Mouse (Mus musculus): ENCODE measurements around the gene Schip1. TPM values are rescaled to one million over a fixed set of nuclear protein-coding genes. Genes with fewer than 3 reads are reported as not detected.

Gene Schip1
- polyA plus RNA-seq, 1 experiment from 2014 or later, result 73.7 TPM

DNA sequence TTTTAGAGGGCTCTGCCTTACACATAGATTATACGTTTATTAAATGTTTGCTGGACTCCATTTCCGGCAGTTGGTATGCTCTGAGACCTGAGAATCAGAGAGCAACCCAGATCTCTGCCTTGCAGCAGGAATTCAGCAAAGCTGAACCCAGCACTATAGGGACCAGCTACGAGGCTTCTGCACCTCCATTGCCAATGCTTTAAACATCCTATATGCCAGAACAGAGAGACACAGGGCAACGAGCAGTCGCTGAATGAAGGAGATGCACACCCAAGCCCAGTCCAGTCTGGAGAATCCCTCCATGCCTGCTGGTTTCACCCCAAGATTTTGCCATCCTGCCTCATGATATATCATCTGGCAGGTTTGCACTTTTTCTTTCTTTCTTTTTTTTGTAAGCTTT lies 512.3 kb downstream of the Schip1 start:
- Histone ChIP-seq H3K9ac (ENCODE audit: low read length) (peak overlapping the region; percentile 54; the same call in 1 of the 2 replicates), H3K4me3 (ENCODE audit: control insufficient read depth in 1 of 2, insufficient read depth in 1 of 2, low read depth in 1 of 2, low read length in 2 of 2) (no peak overlapping the region), H3K36me3 (ENCODE audit: control insufficient read depth, insufficient read depth, low read length) (no peaks in the 10 kb centered on the region), H3K27ac (replicated peaks in 1 of 2; ENCODE audit: control insufficient read depth in 1 of 2, insufficient read depth in 1 of 2, low read depth in 2 of 2, low read length in 2 of 2) (peak overlapping the region; percentile 36 to 53), H3K4me1 (ENCODE audit: control insufficient read depth in 2 of 2, insufficient read depth in 2 of 2, low read length in 2 of 2) (peaks cover 26 to 34% of the 10 kb centered on the region in 2 experiments), H3K9me3 (ENCODE audit: control insufficient read depth, low read length) (no peaks in the 10 kb centered on the region), H3K4me2 (ENCODE audit: low read length) (peak overlapping the region; percentile 52), H3K27me3 (ENCODE audit: control insufficient read depth, insufficient read depth, low read length) (no peaks in the 10 kb centered on the region)
- no peak for ATAC-seq (ENCODE audit: insufficient number of reproducible peaks, insufficient read depth, low FRiP score, low read depth)
- WGBS, result 44% methylated on average over 5 of the region's 5 CpGs

- no peak overlapping the region for H3K4me3 ChIP-seq (ENCODE audit: control insufficient read depth in 1 of 2, insufficient read depth in 1 of 2, low read depth in 1 of 2, low read length in 2 of 2)
- no peak overlapping the region for H3K27ac ChIP-seq (replicated peaks in 1 of 2; ENCODE audit: control insufficient read depth in 1 of 2, insufficient read depth in 1 of 2, low read depth in 2 of 2, low read length in 2 of 2)
- H3K36me3 ChIP-seq (ENCODE audit: control insufficient read depth, insufficient read depth, low read length), result no peaks in the 10 kb centered on the region
- no peak for ATAC-seq (ENCODE audit: insufficient number of reproducible peaks, insufficient read depth, low FRiP score, low read depth)
- H3K9ac ChIP-seq (ENCODE audit: low read length), result no peak overlapping the region
- H3K9me3 ChIP-seq (ENCODE audit: control insufficient read depth, low read length), result no peaks in the 10 kb centered on the region
- H3K27me3 ChIP-seq (ENCODE audit: control insufficient read depth, insufficient read depth, low read length), result no peaks in the 10 kb centered on the region
- no peak overlapping the region for H3K4me2 ChIP-seq (ENCODE audit: low read length)
- H3K4me1 ChIP-seq (ENCODE audit: control insufficient read depth in 2 of 2, insufficient read depth in 2 of 2, low read length in 2 of 2), result peaks cover 32 to 49% of the 10 kb centered on the region in 2 experiments
- WGBS, result 61% methylated on average over 13 of the region's 13 CpGs
Observed at GRCm38 (mm10) chr3:68581591-68581990, 517.0 kb downstream of the Schip1 start.

- WGBS, result 76% methylated on average over 12 of the region's 12 CpGs
- no peak overlapping the region for H3K4me3 ChIP-seq (ENCODE audit: control insufficient read depth in 1 of 2, insufficient read depth in 1 of 2, low read depth in 1 of 2, low read length in 2 of 2)
- no peaks in the 10 kb centered on the region for H3K27me3 ChIP-seq (ENCODE audit: control insufficient read depth, insufficient read depth, low read length)
- H3K9ac ChIP-seq (ENCODE audit: low read length), result peak overlapping the region; percentile 75; the same call in 1 of the 2 replicates
- H3K4me1 ChIP-seq (ENCODE audit: control insufficient read depth in 2 of 2, insufficient read depth in 2 of 2, low read length in 2 of 2), result peaks cover 33 to 49% of the 10 kb centered on the region in 2 experiments
- H3K4me2 ChIP-seq (ENCODE audit: low read length), result peak overlapping the region; percentile 70
- ATAC-seq (ENCODE audit: insufficient number of reproducible peaks, insufficient read depth, low FRiP score, low read depth), result no peak
- no peaks in the 10 kb centered on the region for H3K9me3 ChIP-seq (ENCODE audit: control insufficient read depth, low read length)
- H3K36me3 ChIP-seq (ENCODE audit: control insufficient read depth, insufficient read depth, low read length), result no peaks in the 10 kb centered on the region
- peak overlapping the region; percentile 95 to 97 for H3K27ac ChIP-seq (replicated peaks in 1 of 2; ENCODE audit: control insufficient read depth in 1 of 2, insufficient read depth in 1 of 2, low read depth in 2 of 2, low read length in 2 of 2)
Observed at GRCm38 (mm10) chr3:68582103-68582740, 517.6 kb downstream of the Schip1 start.

DNA sequence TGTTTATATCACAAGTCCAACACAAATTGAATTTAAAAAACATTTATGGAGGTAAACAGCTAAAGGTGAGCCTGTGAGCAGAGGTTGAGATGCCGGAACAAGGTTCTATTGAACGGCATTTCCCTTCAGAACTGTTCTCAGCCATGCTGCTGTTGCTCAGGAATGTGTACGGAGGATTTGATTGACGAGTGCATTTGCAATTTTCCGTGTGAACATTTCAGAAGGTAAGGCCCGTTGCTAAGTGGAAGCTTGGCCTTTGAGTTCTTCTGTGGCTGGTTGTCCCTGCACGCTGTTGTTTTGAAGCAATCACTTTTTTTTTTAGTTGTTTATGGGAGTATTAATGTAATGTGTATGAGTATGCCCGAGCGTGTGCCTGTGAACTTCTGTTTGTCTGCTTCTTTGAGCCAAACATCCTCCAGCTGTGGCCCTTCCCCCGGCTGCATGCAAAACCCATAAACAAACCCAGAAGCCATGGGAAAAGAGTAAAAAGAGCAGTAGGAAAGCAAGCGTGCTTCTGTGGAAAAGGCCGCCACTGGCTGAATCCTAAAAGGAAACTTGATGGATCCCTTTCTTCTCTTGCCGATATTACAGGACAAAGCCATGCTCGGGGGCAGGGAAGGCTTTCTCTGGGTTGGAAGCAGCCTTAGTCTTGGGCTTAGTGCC lies 518.6 kb downstream of the Schip1 start:
- Histone ChIP-seq H3K9me3 (ENCODE audit: control insufficient read depth, low read length) (no peaks in the 10 kb centered on the region), H3K9ac (ENCODE audit: low read length) (peak overlapping the region; percentile 75), H3K27me3 (ENCODE audit: control insufficient read depth, insufficient read depth, low read length) (no peaks in the 10 kb centered on the region), H3K4me1 (ENCODE audit: control insufficient read depth in 2 of 2, insufficient read depth in 2 of 2, low read length in 2 of 2) (peaks cover 40 to 58% of the 10 kb centered on the region in 2 experiments), H3K4me2 (ENCODE audit: low read length) (peak overlapping the region; percentile 70), H3K4me3 (ENCODE audit: control insufficient read depth in 1 of 2, insufficient read depth in 1 of 2, low read depth in 1 of 2, low read length in 2 of 2) (peak overlapping the region; percentile 13 to 27; a peak in 2 of 4 replicates), H3K36me3 (ENCODE audit: control insufficient read depth, insufficient read depth, low read length) (no peaks in the 10 kb centered on the region), H3K27ac (replicated peaks in 1 of 2; ENCODE audit: control insufficient read depth in 1 of 2, insufficient read depth in 1 of 2, low read depth in 2 of 2, low read length in 2 of 2) (peak overlapping the region; percentile 95 to 97)
- 10% methylated on average over 14 of the region's 14 CpGs for WGBS
- ATAC-seq (ENCODE audit: insufficient number of reproducible peaks, insufficient read depth, low FRiP score, low read depth), result no peak

GRCm38 (mm10) chr3:68583771-68584511 lies 519.3 kb downstream of the Schip1 start:
- Histone ChIP-seq H3K4me1 (ENCODE audit: control insufficient read depth in 2 of 2, insufficient read depth in 2 of 2, low read length in 2 of 2) (peaks cover 41 to 65% of the 10 kb centered on the region in 2 experiments), H3K4me3 (ENCODE audit: control insufficient read depth in 1 of 2, insufficient read depth in 1 of 2, low read depth in 1 of 2, low read length in 2 of 2) (peak overlapping the region; percentile 24 to 27), H3K27me3 (ENCODE audit: control insufficient read depth, insufficient read depth, low read length) (no peaks in the 10 kb centered on the region), H3K36me3 (ENCODE audit: control insufficient read depth, insufficient read depth, low read length) (no peaks in the 10 kb centered on the region), H3K27ac (replicated peaks in 1 of 2; ENCODE audit: control insufficient read depth in 1 of 2, insufficient read depth in 1 of 2, low read depth in 2 of 2, low read length in 2 of 2) (peak overlapping the region; percentile 95 to 97), H3K9me3 (ENCODE audit: control insufficient read depth, low read length) (no peaks in the 10 kb centered on the region), H3K9ac (ENCODE audit: low read length) (peak overlapping the region; percentile 75), H3K4me2 (ENCODE audit: low read length) (peak overlapping the region; percentile 70)
- ATAC-seq (ENCODE audit: insufficient number of reproducible peaks, insufficient read depth, low FRiP score, low read depth), result peak; percentile 68
- WGBS, result 30% methylated on average over 14 of the region's 14 CpGs

DNA sequence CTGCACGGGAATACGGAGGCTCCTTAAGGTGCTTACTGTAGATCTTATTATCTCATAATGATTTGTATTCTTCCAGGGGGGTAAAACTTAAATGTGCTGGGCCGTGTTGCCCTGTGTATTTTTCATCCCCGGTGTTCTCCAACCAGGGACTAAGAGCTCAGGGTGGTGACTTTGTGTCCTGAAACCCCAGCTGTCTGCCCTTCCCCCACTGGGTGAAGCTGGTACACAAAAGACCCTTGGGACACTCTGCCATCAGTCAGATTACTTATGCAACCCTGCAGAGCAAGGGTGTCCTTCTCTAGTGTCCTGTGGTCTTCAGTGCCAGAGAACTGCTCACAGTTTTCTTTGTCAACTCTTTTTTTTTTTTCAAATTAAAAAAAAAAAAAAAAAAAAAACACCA lies 520.6 kb downstream of the Schip1 start:
- Histone ChIP-seq H3K27ac (replicated peaks in 1 of 2; ENCODE audit: control insufficient read depth in 1 of 2, insufficient read depth in 1 of 2, low read depth in 2 of 2, low read length in 2 of 2) (peak overlapping the region in 1 of 2 experiments; percentile 31; a peak in 2 of 4 replicates), H3K4me3 (ENCODE audit: control insufficient read depth in 1 of 2, insufficient read depth in 1 of 2, low read depth in 1 of 2, low read length in 2 of 2) (peak overlapping the region; percentile 5 to 27; a peak in 1 of 4 replicates), H3K27me3 (ENCODE audit: control insufficient read depth, insufficient read depth, low read length) (no peaks in the 10 kb centered on the region), H3K4me2 (ENCODE audit: low read length) (peak overlapping the region; percentile 70), H3K4me1 (ENCODE audit: control insufficient read depth in 2 of 2, insufficient read depth in 2 of 2, low read length in 2 of 2) (peaks cover 47 to 73% of the 10 kb centered on the region in 2 experiments), H3K36me3 (ENCODE audit: control insufficient read depth, insufficient read depth, low read length) (no peaks in the 10 kb centered on the region), H3K9me3 (ENCODE audit: control insufficient read depth, low read length) (no peaks in the 10 kb centered on the region), H3K9ac (ENCODE audit: low read length) (peak overlapping the region; percentile 41; the same call in 1 of the 2 replicates)
- 75% methylated on average over 4 of the region's 4 CpGs for WGBS
- no peak for ATAC-seq (ENCODE audit: insufficient number of reproducible peaks, insufficient read depth, low FRiP score, low read depth)

DNA sequence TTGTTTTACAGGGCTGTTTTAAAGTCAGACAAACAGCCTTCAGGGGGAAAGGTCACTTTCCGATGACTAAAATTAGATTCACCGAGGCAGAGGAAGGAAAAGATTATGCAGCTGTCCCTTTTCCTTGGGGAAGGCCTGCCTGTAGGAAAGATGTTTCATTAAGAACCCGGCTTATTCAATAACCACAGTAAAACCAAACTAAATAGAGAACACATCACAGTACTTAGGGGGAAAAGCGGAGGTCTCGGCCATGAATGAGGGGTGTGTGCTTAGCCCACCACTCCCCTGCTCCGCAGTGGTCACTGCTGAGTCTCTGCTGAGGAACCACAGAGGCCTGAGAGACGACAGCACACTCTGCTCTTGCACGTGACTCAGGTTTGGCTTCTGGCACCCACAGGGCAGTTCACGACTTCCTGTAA lies 522.1 kb downstream of the Schip1 start:
- WGBS, result 19% methylated on average over 9 of the region's 9 CpGs
- Histone ChIP-seq H3K27me3 (ENCODE audit: control insufficient read depth, insufficient read depth, low read length) (no peaks in the 10 kb centered on the region), H3K4me2 (ENCODE audit: low read length) (peak overlapping the region; percentile 39), H3K4me3 (ENCODE audit: control insufficient read depth in 1 of 2, insufficient read depth in 1 of 2, low read depth in 1 of 2, low read length in 2 of 2) (no peak overlapping the region), H3K36me3 (ENCODE audit: control insufficient read depth, insufficient read depth, low read length) (no peaks in the 10 kb centered on the region), H3K4me1 (ENCODE audit: control insufficient read depth in 2 of 2, insufficient read depth in 2 of 2, low read length in 2 of 2) (peaks cover 51 to 84% of the 10 kb centered on the region in 2 experiments), H3K9ac (ENCODE audit: low read length) (peak overlapping the region; percentile 50), H3K9me3 (ENCODE audit: control insufficient read depth, low read length) (no peaks in the 10 kb centered on the region), H3K27ac (replicated peaks in 1 of 2; ENCODE audit: control insufficient read depth in 1 of 2, insufficient read depth in 1 of 2, low read depth in 2 of 2, low read length in 2 of 2) (peak overlapping the region; percentile 24 to 52)
- no peak for ATAC-seq (ENCODE audit: insufficient number of reproducible peaks, insufficient read depth, low FRiP score, low read depth)
